ENCODE assay signal across 13 mouse cellular contexts in the genomic region with DNA sequence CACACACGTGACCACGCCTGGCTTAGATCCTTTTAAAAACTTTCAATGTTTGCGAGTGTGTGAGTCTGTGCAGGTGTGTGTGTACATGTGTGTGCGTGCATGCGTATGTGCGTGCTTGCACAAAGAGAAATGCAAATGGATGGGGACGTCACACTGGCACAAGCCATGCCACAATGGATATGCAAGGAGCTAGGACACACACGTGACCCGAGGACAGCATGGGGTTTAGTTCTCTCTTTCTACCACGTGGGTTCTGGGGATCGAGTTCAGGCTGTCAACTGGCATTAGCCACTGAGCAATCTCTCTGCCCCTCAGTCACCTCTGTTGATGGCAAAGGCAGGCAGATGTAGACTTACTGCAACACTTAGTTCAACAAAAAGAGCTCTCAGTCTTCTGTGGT. TPM values are rescaled to one million over a fixed set of nuclear protein-coding genes. Genes with fewer than 3 reads are reported as not detected.
DNase-seq lines count a peak whose midpoint lies in the region; ATAC-seq and TF ChIP-seq lines count a peak whose summit lies in the region.
"Had no signal": no experiment of that assay in that cellular context is flagged by ENCODE, and none has a peak within 500 bp of the region (broad histone marks: within the 10 kb centered on the region; RNA-seq: fewer than 3 reads in every experiment).

No protein-coding gene starts in this region.

- H3K4me2 ChIP-seq in liver, embryonic 14.5 days (ENCODE audit: low read depth) = peak overlapping the region; percentile 55
- H3K4me2 ChIP-seq: limb, embryonic 15.5 days had no signal

- no peak for TF ChIP-seq CTCF in testis, adult 2 months (IDR thresholded peaks at IDR 0.05; ENCODE audit: control insufficient read depth, insufficient read depth, insufficient replicate concordance, low read depth, low read length)
- TF ChIP-seq CTCF in liver, embryonic 14.5 days (IDR thresholded peaks at IDR 0.05; ENCODE audit: low read depth) = no peak

- no peak for TF ChIP-seq POLR2A in testis, adult 2 months (IDR thresholded peaks at IDR 0.05; ENCODE audit: control insufficient read depth, low read depth, low read length)

- peak overlapping the region; percentile 18; the same call in 1 of the 2 replicates for H3K27ac ChIP-seq in testis, adult 2 months (ENCODE audit: control insufficient read depth, insufficient read depth, low read depth, low read length)
- peak overlapping the region; percentile 39 for H3K27ac ChIP-seq in liver, embryonic 14.5 days
- H3K27ac ChIP-seq: forebrain, embryonic 10.5 days; limb, embryonic 15.5 days had no signal

- peak; percentile 87 for DNase-seq in heart, adult 11 months
- no peak for DNase-seq in heart, adult 18-20 months
- no peak for DNase-seq in testis, postnatal 14 days (ENCODE audit: low spot score)
- no peak for DNase-seq in liver, embryonic 14.5 days (ENCODE audit: low read depth in 3 of 3, low spot score in 3 of 3)
- no peak for DNase-seq in frontal cortex, postnatal 36 days (ENCODE audit: low spot score in 2 of 2)
- no peak for DNase-seq in adipocyte (ENCODE audit: low spot score)
- DNase-seq in right cerebral cortex, postnatal 36 days (ENCODE audit: low spot score in 2 of 2) = no peak
- DNase-seq: gastrocnemius, postnatal 25 days; kidney, postnatal 36 days had no signal

- peaks cover 6% of the 10 kb centered on the region for H3K4me1 ChIP-seq in testis, adult 2 months (ENCODE audit: control insufficient read depth, insufficient read depth, low read length)
- H3K4me1 ChIP-seq in liver, embryonic 14.5 days (replicated peaks; ENCODE audit: control insufficient read depth in 2 of 2, insufficient read depth in 2 of 2, low read length in 1 of 2) = peaks cover 52 to 78% of the 10 kb centered on the region in 2 experiments

- no peaks in the 10 kb centered on the region for H3K9me3 ChIP-seq in liver, embryonic 14.5 days (ENCODE audit: control insufficient read depth, low read length)
- H3K9me3 ChIP-seq: forebrain, embryonic 10.5 days; limb, embryonic 15.5 days had no signal

- no peak for ATAC-seq in liver, embryonic 14.5 days (ENCODE audit: insufficient read depth)
- ATAC-seq: midbrain, embryonic 16.5 days had no signal

- TF ChIP-seq EP300 in liver, embryonic 14.5 days (IDR thresholded peaks at IDR 0.05; ENCODE audit: low read depth) = no peak

- H3K9ac ChIP-seq in liver, embryonic 14.5 days (replicated peaks) = no peak overlapping the region; the same call in 1 of the 2 replicates
- H3K9ac ChIP-seq: limb, embryonic 15.5 days had no signal

- no peaks in the 10 kb centered on the region for H3K27me3 ChIP-seq in testis, adult 2 months (ENCODE audit: control insufficient read depth, insufficient read depth, low read length)
- H3K27me3 ChIP-seq in liver, embryonic 14.5 days (ENCODE audit: control insufficient read depth, insufficient read depth, low read length) = no peaks in the 10 kb centered on the region
- H3K27me3 ChIP-seq: limb, embryonic 15.5 days had no signal

- H3K4me3 ChIP-seq in testis, adult 2 months (ENCODE audit: control insufficient read depth, low read depth, low read length) = no peak overlapping the region
- peak overlapping the region in 1 of 2 experiments; percentile 2; a peak in 1 of 4 replicates for H3K4me3 ChIP-seq in liver, embryonic 14.5 days (ENCODE audit: insufficient read depth in 1 of 2, low read depth in 2 of 2, low read length in 2 of 2)
- H3K4me3 ChIP-seq: forebrain, embryonic 10.5 days; limb, embryonic 15.5 days had no signal

- H3K36me3 ChIP-seq in testis, adult 2 months (ENCODE audit: control insufficient read depth, insufficient read depth, low read length) = no peaks in the 10 kb centered on the region
- no peaks in the 10 kb centered on the region for H3K36me3 ChIP-seq in liver, embryonic 14.5 days (replicated peaks; ENCODE audit: control insufficient read depth, insufficient read depth, low read depth)

- WGBS in liver, embryonic 14.5 days (ENCODE audit: insufficient replicate concordance) = 58% methylated on average over 11 of the region's 11 CpGs

RNA-seq across cellular contexts. Expression of gene Vps37b, which starts 10.4 kb away (rescaled TPM):
- 10 to 100 TPM; 15.1 to 15.2 TPM for total RNA-seq in heart, adult 18-20 months (2021)
- 46.6 and 47.7 TPM in 2 replicates for polyA plus RNA-seq in testis, adult 2 months (2012; rRNA removed)
- polyA plus RNA-seq in liver, embryonic 14.5 days (2012; rRNA removed) = 11.3 and 11.5 TPM in 2 replicates
- polyA plus RNA-seq in liver, embryonic 14.5 days (2014; fragmentation: Nextera tagmentation; extraction: Ambion mirVana) = 8.8 and 12.6 TPM in 2 replicates

RNA-seq across cellular contexts. Expression of gene Hip1r, which starts 48.3 kb away (rescaled TPM):
- total RNA-seq in heart, adult 18-20 months (2021) = 10 to 100 TPM; 11.1 to 11.3 TPM
- 8.7 and 11.0 TPM in 2 replicates for polyA plus RNA-seq in testis, adult 2 months (2012; rRNA removed)
- 6.4 and 7.6 TPM in 2 replicates for polyA plus RNA-seq in liver, embryonic 14.5 days (2012; rRNA removed)
- polyA plus RNA-seq in liver, embryonic 14.5 days (2014; fragmentation: Nextera tagmentation; extraction: Ambion mirVana) = 6.2 and 7.2 TPM in 2 replicates
